Mouse (Mus musculus) erythroblast, embryonic 14.5 days (primary cell): ENCODE measurements around the gene Tmem94.

ENCODE experiments used
- GATA1 ChIP-seq: IDR thresholded peaks from 2 replicates; pipeline ENCODE4 v1.6.1; 2012; ENCODE audit warnings: low read length, inconsistent platforms, mixed read lengths
- TAL1 ChIP-seq: IDR thresholded peaks from 3 replicates; pipeline ENCODE4 v1.6.1; 2012; ENCODE audit warnings: low read length, inconsistent platforms, mixed read lengths

DNA sequence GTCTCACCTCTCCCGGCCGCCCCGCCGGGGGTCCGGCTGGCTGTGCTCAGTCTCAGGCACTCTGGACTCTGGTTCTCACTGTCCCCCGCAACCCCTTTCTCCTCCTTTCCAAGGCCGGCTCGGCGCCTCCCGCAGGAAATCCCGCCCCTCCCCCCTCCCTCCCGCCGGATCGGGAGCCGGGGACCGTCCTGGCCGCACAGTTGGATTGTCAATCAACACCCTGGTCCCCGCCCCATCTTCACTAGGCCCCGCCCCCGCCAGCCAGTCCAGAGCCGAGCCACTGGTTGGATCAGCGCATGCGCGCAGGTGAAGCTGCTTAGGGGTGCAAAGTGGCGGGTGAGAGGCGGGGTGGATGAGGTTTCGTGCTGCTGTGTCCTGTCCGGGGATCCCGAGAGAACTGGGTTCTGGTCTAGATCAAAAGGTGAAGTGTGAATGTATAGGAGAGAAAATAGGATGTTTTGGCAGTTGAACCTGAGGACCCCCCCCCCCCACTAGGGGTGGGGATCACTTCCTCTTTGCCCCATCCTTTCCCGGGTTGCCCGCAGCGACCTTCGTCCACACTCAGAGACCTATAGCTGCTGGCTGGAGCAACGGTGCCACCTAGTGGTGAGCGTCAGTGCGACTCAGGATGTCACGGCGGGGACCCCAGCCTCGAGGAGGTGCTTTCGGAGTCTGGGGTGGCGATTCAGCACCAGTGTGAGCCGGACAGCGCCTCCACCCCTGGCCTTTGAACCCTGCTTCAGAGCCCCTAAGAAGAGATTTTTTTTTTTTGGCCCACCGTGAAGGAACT, 48.5 kb downstream of the Tmem94 start, which contains the start of gene Caskin2:
- no peak; the same call in 2 of the 3 replicates for TF ChIP-seq TAL1
- no peak for TF ChIP-seq GATA1
